Mouse (Mus musculus): ENCODE measurements around the gene Mtfr1l. TPM values are rescaled to one million over a fixed set of nuclear protein-coding genes. Genes with fewer than 3 reads are reported as not detected.

Gene Mtfr1l
- total RNA-seq, 2 experiments from 2014 or later = 60.2 to 60.7 TPM

GRCm38 (mm10) chr4:134559154-134559553 lies 24.0 kb upstream of the Mtfr1l start:
- DNase-seq (ENCODE audit: low spot score in 2 of 2) = no peak
- intact Hi-C loops (cut with DNase I) = no loop called here

- DNase-seq (ENCODE audit: low spot score in 2 of 2) = no peak
- intact Hi-C loops (cut with DNase I) = no loop called here
Measured at GRCm38 (mm10) chr4:134558570-134559113, 23.5 kb upstream of the Mtfr1l start.

GRCm38 (mm10) chr4:134557626-134558249 lies 22.6 kb upstream of the Mtfr1l start:
- DNase-seq (ENCODE audit: low spot score in 2 of 2) = no peak

GRCm38 (mm10) chr4:134555956-134556580 lies 20.9 kb upstream of the Mtfr1l start:
- peak in 1 of 2 experiments; percentile 36 for DNase-seq (ENCODE audit: low spot score in 2 of 2)
- intact Hi-C loops (cut with DNase I) = no loop called here

More at GRCm38 (mm10) chr4:134557626-134558249, 22.6 kb upstream of the Mtfr1l start:
- intact Hi-C loops (cut with DNase I) = no loop called here

GRCm38 (mm10) chr4:134553631-134554030 lies 18.4 kb upstream of the Mtfr1l start:
- intact Hi-C loops (cut with DNase I) = loop anchor here (2.0 kb wide), 1 partner anchor 149 kb away; no protein-coding TSS in a partner anchor
- DNase-seq (ENCODE audit: low spot score in 2 of 2) = no peak

GRCm38 (mm10) chr4:134551494-134552316 lies 16.5 kb upstream of the Mtfr1l start, which contains the start of gene Selenon:
Gene Selenon (minus strand): TSS chr4:134552166.
- intact Hi-C loops (cut with DNase I) = loop anchor here (2.0 kb wide), 1 partner anchor 151 kb away; no protein-coding TSS in a partner anchor
- DNase-seq (ENCODE audit: low spot score in 2 of 2) = peak; percentile 29 to 43

GRCm38 (mm10) chr4:134549899-134550298 lies 14.7 kb upstream of the Mtfr1l start:
- DNase-seq (ENCODE audit: low spot score in 2 of 2) = no peak
- intact Hi-C loops (cut with DNase I) = loop anchor here (10.0 kb wide), 2 partner anchors 335 to 365 kb away; partner anchors contain the start of gene Tmem50a

- DNase-seq (ENCODE audit: low spot score in 2 of 2) = peak in 1 of 2 experiments; percentile 50
- intact Hi-C loops (cut with DNase I) = loop anchor here (10.0 kb wide), 2 partner anchors 336 to 366 kb away; partner anchors contain the start of gene Tmem50a
Measured at GRCm38 (mm10) chr4:134548169-134548938, 13.2 kb upstream of the Mtfr1l start.

- no peak for DNase-seq (ENCODE audit: low spot score in 2 of 2)
- intact Hi-C loops (cut with DNase I) = loop anchor here (10.0 kb wide), 2 partner anchors 338 to 368 kb away; partner anchors contain the start of gene Tmem50a
Measured at GRCm38 (mm10) chr4:134546814-134547705, 11.9 kb upstream of the Mtfr1l start.

GRCm38 (mm10) chr4:134543261-134543660 lies 8.1 kb upstream of the Mtfr1l start:
- peak; percentile 90 to 94 for DNase-seq (ENCODE audit: low spot score in 2 of 2)
- intact Hi-C loops (cut with DNase I) = loop anchor here (1.0 to 10.0 kb wide), 5 partner anchors 160 to 372 kb away; partner anchors contain the start of gene Tmem50a

- DNase-seq (ENCODE audit: low spot score in 2 of 2) = no peak
- intact Hi-C loops (cut with DNase I) = loop anchor here (1.0 to 10.0 kb wide), 5 partner anchors 160 to 372 kb away; partner anchors contain the start of gene Tmem50a
Measured at GRCm38 (mm10) chr4:134542726-134543125, 7.5 kb upstream of the Mtfr1l start.

- no peak for DNase-seq (ENCODE audit: low spot score in 2 of 2)
- intact Hi-C loops (cut with DNase I) = no loop called here
Measured at GRCm38 (mm10) chr4:134538997-134539580, 3.9 kb upstream of the Mtfr1l start.

GRCm38 (mm10) chr4:134535787-134536151 lies 582 bp upstream of the Mtfr1l start:
- DNase-seq (ENCODE audit: low spot score in 2 of 2) = peak; percentile 53 to 78
- intact Hi-C loops (cut with DNase I) = no loop called here

- peak; percentile 57 to 58 for DNase-seq (ENCODE audit: low spot score in 2 of 2)
- intact Hi-C loops (cut with DNase I) = no loop called here
Measured at GRCm38 (mm10) chr4:134534124-134534886, 882 bp downstream of the Mtfr1l start.

- intact Hi-C loops (cut with DNase I) = no loop called here
- no peak for DNase-seq (ENCODE audit: low spot score in 2 of 2)
Measured at GRCm38 (mm10) chr4:134533421-134533820, 1.8 kb downstream of the Mtfr1l start.

- DNase-seq (ENCODE audit: low spot score in 2 of 2) = no peak
- intact Hi-C loops (cut with DNase I) = no loop called here
Measured at GRCm38 (mm10) chr4:134532928-134533327, 2.3 kb downstream of the Mtfr1l start.

GRCm38 (mm10) chr4:134526220-134526619 lies 9.0 kb downstream of the Mtfr1l start:
- no peak for DNase-seq (ENCODE audit: low spot score in 2 of 2)
- intact Hi-C loops (cut with DNase I) = no loop called here
